Mouse (Mus musculus): ENCODE data around the gene Serhl. TPM values are rescaled to one million over a fixed set of nuclear protein-coding genes. Genes with fewer than 3 reads are reported as not detected.
A peak's percentile ranks its signal among the peaks of the same experiment; 100 is the strongest.

Gene Serhl
- polyA plus RNA-seq, 1 experiment from 2014 or later, result 83.5 TPM

GRCm38 (mm10) chr15:83103111-83103510 is 13.8 kb downstream of the Serhl start:
- ATAC-seq (replicated peaks; ENCODE audit: low FRiP score, low read depth) (no peak), DNase-seq (ENCODE audit: low spot score) (no peak)
- Histone ChIP-seq H3K27me3 (ENCODE audit: insufficient read depth, low read length) (no peaks in the 10 kb centered on the region), H3K36me3 (ENCODE audit: insufficient read depth, low read length) (no peaks in the 10 kb centered on the region), H3K4me2 (ENCODE audit: low read length) (no peak overlapping the region), H3K4me1 (replicated peaks; ENCODE audit: insufficient read depth, low read length) (peaks cover 8% of the 10 kb centered on the region; the same call in 1 of the 2 replicates), H3K27ac (no peak overlapping the region), H3K9ac (ENCODE audit: low read depth, low read length) (no peak overlapping the region), H3K9me3 (replicated peaks; ENCODE audit: low read length) (no peaks in the 10 kb centered on the region), H3K4me3 (replicated peaks; ENCODE audit: low read depth, low read length) (no peak overlapping the region)
- TF ChIP-seq CTCF (IDR thresholded peaks at IDR 0.05; ENCODE audit: low read depth), result no peak
- 44% methylated on average over 1 of the region's 1 CpGs for WGBS

- WGBS, result 62% methylated on average over 6 of the region's 6 CpGs
- H3K27ac ChIP-seq, result no peak overlapping the region
- DNase-seq (ENCODE audit: low spot score) (no peak), ATAC-seq (replicated peaks; ENCODE audit: low FRiP score, low read depth) (no peak)
- H3K36me3 ChIP-seq (ENCODE audit: insufficient read depth, low read length), result no peaks in the 10 kb centered on the region
- H3K9ac ChIP-seq (ENCODE audit: low read depth, low read length), result no peak overlapping the region
- H3K9me3 ChIP-seq (replicated peaks; ENCODE audit: low read length), result no peaks in the 10 kb centered on the region
- H3K4me3 ChIP-seq (replicated peaks; ENCODE audit: low read depth, low read length), result no peak overlapping the region
- no peaks in the 10 kb centered on the region for H3K4me1 ChIP-seq (replicated peaks; ENCODE audit: insufficient read depth, low read length)
- H3K27me3 ChIP-seq (ENCODE audit: insufficient read depth, low read length), result no peaks in the 10 kb centered on the region
- H3K4me2 ChIP-seq (ENCODE audit: low read length), result no peak overlapping the region
- TF ChIP-seq CTCF (IDR thresholded peaks at IDR 0.05; ENCODE audit: low read depth), result no peak
Observed at GRCm38 (mm10) chr15:83106426-83106825, 17.1 kb downstream of the Serhl start.

- Histone ChIP-seq H3K27me3 (ENCODE audit: insufficient read depth, low read length) (no peaks in the 10 kb centered on the region), H3K4me1 (replicated peaks; ENCODE audit: insufficient read depth, low read length) (0 out of 2 replicates have a peak, but pooled peaks cover 4% of the 10 kb centered on the region), H3K9me3 (replicated peaks; ENCODE audit: low read length) (no peaks in the 10 kb centered on the region), H3K4me3 (replicated peaks; ENCODE audit: low read depth, low read length) (no peak overlapping the region), H3K9ac (ENCODE audit: low read depth, low read length) (0 out of 2 replicates have a peak overlapping the region, but pooled peaks have one; percentile 2), H3K36me3 (ENCODE audit: insufficient read depth, low read length) (no peaks in the 10 kb centered on the region), H3K4me2 (ENCODE audit: low read length) (no peak overlapping the region), H3K27ac (no peak overlapping the region)
- ATAC-seq (replicated peaks; ENCODE audit: low FRiP score, low read depth) (no peak), DNase-seq (ENCODE audit: low spot score) (no peak)
- 49% methylated on average over 6 of the region's 6 CpGs for WGBS
- TF ChIP-seq CTCF (IDR thresholded peaks at IDR 0.05; ENCODE audit: low read depth), result no peak
Observed at GRCm38 (mm10) chr15:83107814-83108213, 18.5 kb downstream of the Serhl start.

GRCm38 (mm10) chr15:83111290-83111689 is 22.0 kb downstream of the Serhl start:
- no peaks in the 10 kb centered on the region for H3K27me3 ChIP-seq (ENCODE audit: insufficient read depth, low read length)
- H3K27ac ChIP-seq, result no peak overlapping the region
- ATAC-seq (replicated peaks; ENCODE audit: low FRiP score, low read depth), result no peak
- 55% methylated on average over 6 of the region's 6 CpGs for WGBS
- no peak overlapping the region for H3K9ac ChIP-seq (ENCODE audit: low read depth, low read length)
- H3K36me3 ChIP-seq (ENCODE audit: insufficient read depth, low read length), result no peaks in the 10 kb centered on the region
- H3K9me3 ChIP-seq (replicated peaks; ENCODE audit: low read length), result no peaks in the 10 kb centered on the region
- no peak overlapping the region for H3K4me3 ChIP-seq (replicated peaks; ENCODE audit: low read depth, low read length)
- no peak for TF ChIP-seq CTCF (IDR thresholded peaks at IDR 0.05; ENCODE audit: low read depth)
- no peak for DNase-seq (ENCODE audit: low spot score)
- H3K4me1 ChIP-seq (replicated peaks; ENCODE audit: insufficient read depth, low read length), result peaks cover 7% of the 10 kb centered on the region; the same call in 1 of the 2 replicates
- H3K4me2 ChIP-seq (ENCODE audit: low read length), result no peak overlapping the region

- Histone ChIP-seq H3K9me3 (replicated peaks; ENCODE audit: low read length) (no peaks in the 10 kb centered on the region), H3K27ac (no peak overlapping the region), H3K9ac (ENCODE audit: low read depth, low read length) (no peak overlapping the region), H3K4me1 (replicated peaks; ENCODE audit: insufficient read depth, low read length) (peaks cover 7% of the 10 kb centered on the region; the same call in 1 of the 2 replicates), H3K27me3 (ENCODE audit: insufficient read depth, low read length) (no peaks in the 10 kb centered on the region), H3K4me2 (ENCODE audit: low read length) (no peak overlapping the region), H3K4me3 (replicated peaks; ENCODE audit: low read depth, low read length) (no peak overlapping the region), H3K36me3 (ENCODE audit: insufficient read depth, low read length) (peaks cover 3% of the 10 kb centered on the region; the same call in 1 of the 2 replicates)
- 79% methylated on average over 7 of the region's 7 CpGs for WGBS
- ATAC-seq (replicated peaks; ENCODE audit: low FRiP score, low read depth), result no peak
- TF ChIP-seq CTCF (IDR thresholded peaks at IDR 0.05; ENCODE audit: low read depth), result no peak
- no peak for DNase-seq (ENCODE audit: low spot score)
Observed at GRCm38 (mm10) chr15:83111874-83112273, 22.6 kb downstream of the Serhl start.

DNA sequence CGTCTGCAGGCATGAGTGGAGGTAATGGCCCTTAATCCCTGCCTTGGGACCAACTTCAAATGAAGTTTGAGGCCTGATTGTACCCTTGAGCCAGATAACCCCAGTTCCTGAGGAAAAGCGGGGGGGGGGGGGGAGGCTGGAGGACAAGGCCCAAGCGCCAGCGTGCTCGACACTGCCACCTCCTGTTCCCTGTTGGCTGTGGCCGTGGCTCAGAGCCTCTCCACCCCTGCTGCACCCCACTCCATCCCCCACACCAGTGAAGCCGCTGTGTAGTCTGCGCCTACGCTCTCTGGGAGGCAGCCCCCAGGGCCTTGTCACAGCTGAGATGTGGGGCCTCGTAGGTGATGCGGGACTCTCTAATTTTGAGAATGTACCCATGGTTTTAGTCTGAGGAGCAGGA is 23.6 kb downstream of the Serhl start:
- ATAC-seq (replicated peaks; ENCODE audit: low FRiP score, low read depth), result no peak; the same call in 1 of the 2 replicates
- peak; percentile 81 for TF ChIP-seq CTCF (IDR thresholded peaks at IDR 0.05; ENCODE audit: low read depth)
- Histone ChIP-seq H3K27me3 (ENCODE audit: insufficient read depth, low read length) (no peaks in the 10 kb centered on the region), H3K4me1 (replicated peaks; ENCODE audit: insufficient read depth, low read length) (peaks cover 7% of the 10 kb centered on the region; the same call in 1 of the 2 replicates), H3K4me2 (ENCODE audit: low read length) (no peak overlapping the region), H3K9me3 (replicated peaks; ENCODE audit: low read length) (no peaks in the 10 kb centered on the region), H3K9ac (ENCODE audit: low read depth, low read length) (no peak overlapping the region), H3K27ac (no peak overlapping the region), H3K36me3 (ENCODE audit: insufficient read depth, low read length) (peaks cover 13% of the 10 kb centered on the region), H3K4me3 (replicated peaks; ENCODE audit: low read depth, low read length) (no peak overlapping the region)
- peak; percentile 81 for DNase-seq (ENCODE audit: low spot score)
- 4% methylated on average over 10 of the region's 11 CpGs for WGBS

- peaks cover 23% of the 10 kb centered on the region for H3K36me3 ChIP-seq (ENCODE audit: insufficient read depth, low read length)
- no peaks in the 10 kb centered on the region for H3K27me3 ChIP-seq (ENCODE audit: insufficient read depth, low read length)
- 75% methylated on average over 9 of the region's 9 CpGs for WGBS
- DNase-seq (ENCODE audit: low spot score) (no peak), ATAC-seq (replicated peaks; ENCODE audit: low FRiP score, low read depth) (no peak)
- no peak overlapping the region for H3K4me2 ChIP-seq (ENCODE audit: low read length)
- H3K4me3 ChIP-seq (replicated peaks; ENCODE audit: low read depth, low read length), result no peak overlapping the region
- no peak overlapping the region for H3K27ac ChIP-seq
- no peak for TF ChIP-seq CTCF (IDR thresholded peaks at IDR 0.05; ENCODE audit: low read depth)
- peaks cover 7% of the 10 kb centered on the region; the same call in 1 of the 2 replicates for H3K4me1 ChIP-seq (replicated peaks; ENCODE audit: insufficient read depth, low read length)
- H3K9ac ChIP-seq (ENCODE audit: low read depth, low read length), result no peak overlapping the region
- no peaks in the 10 kb centered on the region for H3K9me3 ChIP-seq (replicated peaks; ENCODE audit: low read length)
Observed at GRCm38 (mm10) chr15:83114106-83114505, 24.8 kb downstream of the Serhl start.
